10 mouse cellular contexts compared by ENCODE assay signal in the genomic region with DNA sequence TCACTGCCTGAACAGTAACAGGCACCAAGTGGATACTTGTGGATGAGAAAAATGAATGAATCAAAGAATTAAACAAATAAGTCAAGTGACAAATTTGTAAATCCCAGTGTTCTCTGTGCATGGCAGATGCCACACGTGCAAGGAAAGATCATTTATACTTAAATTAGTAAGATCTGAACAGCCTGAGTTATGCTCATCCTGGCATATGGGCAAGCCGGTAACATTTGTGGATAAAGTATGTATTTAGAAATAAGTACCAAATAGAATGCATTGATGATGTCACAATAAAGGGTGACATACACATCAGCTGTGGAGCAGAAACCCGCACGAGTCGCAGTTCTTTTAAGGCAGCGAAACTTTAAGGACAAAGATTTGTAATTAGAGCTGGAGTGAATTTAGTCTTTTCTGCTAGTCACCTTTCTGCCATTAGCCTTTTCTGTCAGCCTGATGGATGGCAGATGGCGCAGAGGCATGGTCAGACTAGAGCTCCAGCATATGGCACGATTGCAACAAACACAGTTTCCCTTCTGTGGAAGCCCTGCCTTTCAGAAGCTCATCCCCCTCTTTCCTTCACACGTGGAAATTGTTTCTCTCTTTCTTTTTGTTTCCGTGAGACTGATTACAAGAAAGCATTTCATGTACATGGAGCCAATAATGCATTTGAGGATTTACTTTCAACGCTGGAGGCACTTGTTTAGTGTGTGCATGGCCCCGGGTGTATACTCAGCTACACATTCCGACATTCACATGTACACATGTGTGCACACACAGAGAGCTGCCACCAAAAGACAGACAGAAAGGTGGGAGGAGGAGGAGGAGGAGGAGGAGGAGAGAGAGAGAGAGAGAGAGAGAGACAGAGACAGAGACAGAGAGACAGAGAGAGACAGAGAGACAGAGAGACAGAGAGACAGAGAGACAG.
DNase-seq lines count a peak whose midpoint lies in the region; ATAC-seq and TF ChIP-seq lines count a peak whose summit lies in the region.
"Had no signal": no experiment of that assay in that cellular context is flagged by ENCODE, and none has a peak within 500 bp of the region (broad histone marks: within the 10 kb centered on the region; RNA-seq: fewer than 3 reads in every experiment).

No protein-coding gene starts in this region.

- no peaks in the 10 kb centered on the region for H3K27me3 ChIP-seq in hindbrain, postnatal 0 days (ENCODE audit: insufficient read depth, low read length)
- H3K27me3 ChIP-seq in hindbrain, embryonic 14.5 days (ENCODE audit: control insufficient read depth, insufficient read depth, low read length) = no peaks in the 10 kb centered on the region
- no peaks in the 10 kb centered on the region for H3K27me3 ChIP-seq in neural tube, embryonic 15.5 days (replicated peaks)
- H3K27me3 ChIP-seq in forebrain, postnatal 0 days (ENCODE audit: insufficient read depth, low read length) = no peaks in the 10 kb centered on the region
- no peaks in the 10 kb centered on the region for H3K27me3 ChIP-seq in liver, embryonic 12.5 days (replicated peaks)

- H3K9me3 ChIP-seq in hindbrain, postnatal 0 days (ENCODE audit: low read length) = no peaks in the 10 kb centered on the region
- H3K9me3 ChIP-seq in hindbrain, embryonic 14.5 days (ENCODE audit: control insufficient read depth, low read length) = no peaks in the 10 kb centered on the region
- H3K9me3 ChIP-seq in neural tube, embryonic 15.5 days (replicated peaks) = no peaks in the 10 kb centered on the region
- H3K9me3 ChIP-seq in forebrain, postnatal 0 days (ENCODE audit: low read length) = no peaks in the 10 kb centered on the region
- H3K9me3 ChIP-seq in liver, embryonic 12.5 days (replicated peaks) = no peaks in the 10 kb centered on the region

- WGBS in hindbrain, postnatal 0 days = 74% methylated on average over 13 of the region's 13 CpGs
- 79% methylated on average over 13 of the region's 13 CpGs for WGBS in hindbrain, embryonic 14.5 days
- 77% methylated on average over 13 of the region's 13 CpGs for WGBS in neural tube, embryonic 15.5 days
- 50% methylated on average over 13 of the region's 13 CpGs for WGBS in forebrain, postnatal 0 days
- 75% methylated on average over 13 of the region's 13 CpGs for WGBS in liver, embryonic 12.5 days (ENCODE audit: insufficient replicate concordance)

- TF ChIP-seq CTCF in hindbrain, postnatal 0 days (IDR thresholded peaks at IDR 0.05; ENCODE audit: low read depth) = no peak
- no peak for TF ChIP-seq CTCF in forebrain, postnatal 0 days (IDR thresholded peaks at IDR 0.05; ENCODE audit: low read depth)

- DNase-seq in hindbrain, postnatal 0 days (ENCODE audit: low spot score) = peak; percentile 18
- DNase-seq in hindbrain, embryonic 14.5 days (ENCODE audit: low spot score) = no peak
- peak; percentile 22 for DNase-seq in neural tube, embryonic 10.5 days (ENCODE audit: extremely low spot score, low spot score)
- DNase-seq in forebrain, postnatal 0 days = peak; percentile 48
- DNase-seq in lung, postnatal 14 days = peak; percentile 16
- DNase-seq in retina, postnatal 1 day = no peak
- DNase-seq: adrenal gland, postnatal 36 days; cerebellum, adult 8-10 months had no signal

- no peaks in the 10 kb centered on the region for H3K36me3 ChIP-seq in hindbrain, postnatal 0 days (ENCODE audit: insufficient read depth, low read length)
- no peaks in the 10 kb centered on the region for H3K36me3 ChIP-seq in hindbrain, embryonic 14.5 days (replicated peaks; ENCODE audit: control insufficient read depth, insufficient read depth)
- no peaks in the 10 kb centered on the region for H3K36me3 ChIP-seq in neural tube, embryonic 15.5 days
- H3K36me3 ChIP-seq in forebrain, postnatal 0 days (ENCODE audit: insufficient read depth) = no peaks in the 10 kb centered on the region
- no peaks in the 10 kb centered on the region for H3K36me3 ChIP-seq in liver, embryonic 12.5 days

- no peak overlapping the region for H3K9ac ChIP-seq in hindbrain, postnatal 0 days (replicated peaks; ENCODE audit: low read length)
- H3K9ac ChIP-seq in hindbrain, embryonic 14.5 days = no peak overlapping the region
- no peak overlapping the region for H3K9ac ChIP-seq in neural tube, embryonic 15.5 days (replicated peaks)
- H3K9ac ChIP-seq in forebrain, postnatal 0 days = no peak overlapping the region
- H3K9ac ChIP-seq in liver, embryonic 12.5 days = no peak overlapping the region

- H3K4me1 ChIP-seq in hindbrain, postnatal 0 days (ENCODE audit: insufficient read depth, low read length) = no peaks in the 10 kb centered on the region
- H3K4me1 ChIP-seq in hindbrain, embryonic 14.5 days (replicated peaks; ENCODE audit: control insufficient read depth, insufficient read depth, low read length) = no peaks in the 10 kb centered on the region
- H3K4me1 ChIP-seq in neural tube, embryonic 15.5 days = no peaks in the 10 kb centered on the region
- no peaks in the 10 kb centered on the region for H3K4me1 ChIP-seq in forebrain, postnatal 0 days (ENCODE audit: insufficient read depth)
- H3K4me1 ChIP-seq in liver, embryonic 12.5 days = no peaks in the 10 kb centered on the region

- ATAC-seq in hindbrain, postnatal 0 days = no peak
- ATAC-seq in hindbrain, embryonic 14.5 days (ENCODE audit: low FRiP score) = no peak
- ATAC-seq in neural tube, embryonic 15.5 days (ENCODE audit: low FRiP score) = no peak
- peak; percentile 42; the same call in 1 of the 2 replicates for ATAC-seq in forebrain, postnatal 0 days
- no peak for ATAC-seq in liver, embryonic 12.5 days

- no peak overlapping the region for H3K4me3 ChIP-seq in hindbrain, postnatal 0 days (ENCODE audit: low read length)
- no peak overlapping the region for H3K4me3 ChIP-seq in hindbrain, embryonic 14.5 days (replicated peaks; ENCODE audit: low read length)
- H3K4me3 ChIP-seq in neural tube, embryonic 15.5 days (replicated peaks) = no peak overlapping the region
- no peak overlapping the region for H3K4me3 ChIP-seq in forebrain, postnatal 0 days (ENCODE audit: low read depth, low read length)
- H3K4me3 ChIP-seq in liver, embryonic 12.5 days = no peak overlapping the region

- no peak overlapping the region for H3K27ac ChIP-seq in hindbrain, postnatal 0 days
- no peak overlapping the region for H3K27ac ChIP-seq in hindbrain, embryonic 14.5 days
- H3K27ac ChIP-seq in neural tube, embryonic 15.5 days (replicated peaks) = no peak overlapping the region
- no peak overlapping the region for H3K27ac ChIP-seq in forebrain, postnatal 0 days (ENCODE audit: low read depth, low read length)
- H3K27ac ChIP-seq in liver, embryonic 12.5 days = no peak overlapping the region

- no peak overlapping the region for H3K4me2 ChIP-seq in hindbrain, postnatal 0 days (ENCODE audit: low read depth, low read length)
- H3K4me2 ChIP-seq in hindbrain, embryonic 14.5 days (replicated peaks) = no peak overlapping the region
- H3K4me2 ChIP-seq in neural tube, embryonic 15.5 days = no peak overlapping the region
- peak overlapping the region; percentile 13; the same call in 1 of the 2 replicates for H3K4me2 ChIP-seq in forebrain, postnatal 0 days (ENCODE audit: low read depth)
- no peak overlapping the region for H3K4me2 ChIP-seq in liver, embryonic 12.5 days

Comparison
In these comparisons a context has a peak if more than half of its experiments do, and no peak if none do; other contexts are left out.
1. DNase-seq: peak in hindbrain, postnatal 0 days (single experiment), neural tube, embryonic 10.5 days (single experiment), forebrain, postnatal 0 days (single experiment) and lung, postnatal 14 days (single experiment); none in hindbrain, embryonic 14.5 days (single experiment) and retina, postnatal 1 day (single experiment).